Mouse (Mus musculus) limb, embryonic 14.5 days (tissue): ENCODE measurements around the gene Spop. TPM values are rescaled to one million over a fixed set of nuclear protein-coding genes. Genes with fewer than 3 reads are reported as not detected.
"Not testable (repeated sequence)": the region's sequence is repeated elsewhere in the genome, so short reads cannot be mapped to it uniquely, and the experiment has no call there.

Experiments
- ATAC-seq: fragments of 200-750 bp; cut with Nextera tagmentation; 2 replicates; pipeline ENCODE4 v1.8.0; 2017; ENCODE audit warnings: low read depth, moderate number of reproducible peaks, moderate TSS enrichment; ENCODE audit not compliant: low FRiP score
- DNase-seq: peaks from one replicate; pipeline ENCODE4 v3.0.0-alpha.2; 2015; ENCODE audit warnings: low spot score
- H3K27ac ChIP-seq: fragments of 300-500 bp; sonication (generic); replicated peaks from 2 replicates; pipeline ENCODE4 v1.5.1; 2014; ENCODE audit warnings: low read depth, mild to moderate bottlenecking, low read length, moderate library complexity, mixed read lengths
- H3K27me3 ChIP-seq: fragments of 300-500 bp; sonication (generic); 2 replicates; pipeline ENCODE4 v1.6.1; 2014; ENCODE audit warnings: low read length, mixed read lengths; ENCODE audit not compliant: control insufficient read depth, insufficient read depth
- H3K36me3 ChIP-seq: fragments of 300-500 bp; sonication (generic); 2 replicates; pipeline ENCODE4 v1.6.1; 2014; ENCODE audit warnings: mild to moderate bottlenecking, low read length, moderate library complexity, mixed read lengths; ENCODE audit not compliant: control insufficient read depth, insufficient read depth
- H3K4me1 ChIP-seq: fragments of 300-500 bp; sonication (generic); 2 replicates; pipeline ENCODE4 v1.6.1; 2014; ENCODE audit warnings: antibody characterized with exemption, low read length, mixed read lengths; ENCODE audit not compliant: control insufficient read depth, insufficient read depth
- H3K4me2 ChIP-seq: fragments of 300-500 bp; sonication (generic); replicated peaks from 2 replicates; pipeline ENCODE4 v1.6.1; 2014; ENCODE audit warnings: low read depth, mild to moderate bottlenecking, low read length, moderate library complexity; ENCODE audit not compliant: severe bottlenecking
- H3K4me3 ChIP-seq: fragments of 300-500 bp; sonication (generic); replicated peaks from 2 replicates; pipeline ENCODE4 v1.5.1; 2014; ENCODE audit warnings: low read length
- H3K9ac ChIP-seq: fragments of 300-500 bp; sonication (generic); 2 replicates; pipeline ENCODE4 v1.6.1; 2014; ENCODE audit warnings: mild to moderate bottlenecking, low read depth, low read length, moderate library complexity; ENCODE audit not compliant: severe bottlenecking
- H3K9me3 ChIP-seq: fragments of 300-500 bp; sonication (generic); 2 replicates; pipeline ENCODE4 v1.6.1; 2016; ENCODE audit warnings: low read length; ENCODE audit not compliant: control insufficient read depth
- POLR2A ChIP-seq: fragments of 200-500 bp; IDR thresholded peaks from 2 replicates; pipeline ENCODE4 v1.8.0; 2012; ENCODE audit warnings: inconsistent platforms, mild to moderate bottlenecking, moderate library complexity, borderline replicate concordance; ENCODE audit not compliant: insufficient read depth, insufficient read length; ENCODE audit errors: extremely low read depth
- WGBS: fragments of 180-500 bp; shearing (Covaris S2); extraction: QIAGEN DNeasy Blood & Tissue Kit; methylation state at CpG from one replicate; pipeline ENCODE4 v1.1.7; 2014; 5-methylcytosine and 5-hydroxymethylcytosine counted together
- polyA plus RNA-seq, 2 experiments: library from polyadenylated mRNA; depleted of rRNA in 1 of 2; stranded (reverse) in 1 of 2; unstranded in 1 of 2; fragments of >200 nt; fragmentation: Nextera tagmentation in 1 of 2; extraction: Ambion mirVana in 1 of 2; gene quantifications; 2 replicates each; pipeline versions ENCODE4 v1.2.1 to v1.2.3; 2012 to 2014

The Spop gene
- polyA plus RNA-seq, 2 experiments: 51.3 to 92.7 TPM

DNA sequence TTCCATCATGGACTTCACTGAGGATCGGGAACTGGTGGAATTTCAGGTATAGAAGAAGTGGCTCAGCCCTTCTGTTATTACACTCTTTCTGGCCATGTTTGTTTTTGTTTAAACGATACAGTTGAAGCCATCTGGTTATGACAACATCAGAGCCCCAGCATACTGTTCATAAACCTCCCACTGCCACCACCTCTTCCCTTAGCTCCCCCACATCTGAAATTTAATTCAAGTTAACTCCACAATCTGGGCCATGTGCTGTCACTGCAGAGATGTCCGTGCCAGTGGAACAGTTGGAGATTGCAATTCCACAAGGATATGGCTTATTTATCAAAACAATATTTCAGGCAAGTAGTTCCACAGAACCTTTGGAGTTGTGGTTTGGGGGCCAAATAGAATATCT is 80.5 kb downstream of the Spop start:
- 75% methylated on average over 3 of the region's 3 CpGs for WGBS
- Histone ChIP-seq H3K36me3 (peaks cover 57% of the 10 kb centered on the region), H3K4me2 (no peak overlapping the region), H3K27ac (no peak overlapping the region), H3K9ac (no peak overlapping the region), H3K9me3 (no peaks in the 10 kb centered on the region), H3K4me1 (no peaks in the 10 kb centered on the region), H3K27me3 (no peaks in the 10 kb centered on the region), H3K4me3 (no peak overlapping the region)
- no peak for DNase-seq
- no peak for ATAC-seq
- TF ChIP-seq POLR2A: no peak

DNA sequence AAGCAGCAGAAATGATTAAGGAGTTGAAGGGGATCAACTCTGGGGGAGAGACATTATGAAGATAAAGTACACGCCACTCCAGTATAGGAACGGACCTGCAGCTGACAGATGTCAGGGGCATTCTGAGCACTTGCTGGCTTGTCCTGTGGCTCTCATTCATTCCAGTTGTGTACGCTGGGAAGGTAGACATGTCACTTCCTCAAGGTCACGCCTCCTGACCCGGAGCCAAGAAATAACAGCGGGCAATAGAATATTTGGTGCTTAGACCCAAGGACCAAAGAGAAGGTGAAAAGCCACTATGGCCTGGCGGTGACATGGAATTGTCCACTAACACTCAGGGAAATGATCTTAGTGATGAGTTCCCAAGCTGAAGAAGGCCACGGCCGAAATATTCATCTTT is 82.0 kb downstream of the Spop start:
- no peaks in the 10 kb centered on the region for H3K4me1 ChIP-seq
- no peaks in the 10 kb centered on the region for H3K9me3 ChIP-seq
- no peak overlapping the region for H3K4me2 ChIP-seq
- no peak overlapping the region for H3K4me3 ChIP-seq
- peaks cover 42% of the 10 kb centered on the region for H3K36me3 ChIP-seq
- ATAC-seq: no peak
- TF ChIP-seq POLR2A: no peak
- H3K27ac ChIP-seq: no peak overlapping the region
- WGBS: 88% methylated on average over 9 of the region's 9 CpGs
- DNase-seq: no peak
- H3K27me3 ChIP-seq: no peaks in the 10 kb centered on the region
- no peak overlapping the region for H3K9ac ChIP-seq

DNA sequence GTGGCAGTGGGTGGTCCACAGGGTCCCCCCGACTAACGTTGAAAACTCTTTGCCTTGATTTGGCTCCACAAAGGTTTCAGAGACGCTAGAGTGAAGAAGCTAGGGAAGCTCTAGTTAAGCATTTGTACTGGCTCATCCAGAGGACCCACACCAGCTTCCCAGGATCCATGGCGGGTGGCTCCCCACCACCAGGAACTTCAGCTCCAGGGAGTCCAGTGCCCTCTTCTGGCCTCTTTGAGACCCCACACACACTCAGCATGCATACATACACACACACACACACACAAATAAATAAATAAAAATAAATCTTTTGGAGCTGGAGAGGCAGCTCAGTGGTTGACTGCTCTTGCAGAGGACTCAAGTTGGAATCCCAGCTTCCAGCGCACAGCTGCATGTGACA is 84.0 kb downstream of the Spop start:
- ATAC-seq (no peak), DNase-seq (no peak)
- Histone ChIP-seq H3K4me1 (no peaks in the 10 kb centered on the region), H3K4me3 (no peak overlapping the region), H3K9ac (no peak overlapping the region), H3K9me3 (no peaks in the 10 kb centered on the region), H3K36me3 (peaks cover 27% of the 10 kb centered on the region; the same call in 1 of the 2 replicates), H3K4me2 (no peak overlapping the region), H3K27me3 (no peaks in the 10 kb centered on the region), H3K27ac (no peak overlapping the region)
- TF ChIP-seq POLR2A: no peak
- whole genome bisulfite sequencing: 91% methylated on average over 5 of the region's 5 CpGs

DNA sequence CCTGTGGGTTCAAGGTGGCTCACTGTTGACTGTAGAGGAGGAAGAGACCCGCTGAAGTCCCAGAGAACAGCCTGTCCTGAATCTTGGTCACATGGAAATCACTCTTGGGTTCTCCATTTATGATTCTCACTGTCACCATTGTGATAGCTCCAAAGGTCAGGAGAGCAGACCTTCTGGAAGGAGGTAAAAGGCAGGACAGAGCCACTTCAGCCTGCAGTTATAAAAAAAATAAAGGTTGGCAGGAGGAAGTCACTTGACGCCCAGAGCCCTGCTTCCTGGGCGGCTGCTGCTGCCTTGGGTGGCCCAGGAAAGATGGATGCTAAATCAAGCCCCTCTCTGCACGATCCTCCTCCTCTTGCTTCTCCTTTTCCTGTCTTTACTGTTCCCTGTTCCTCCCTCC is 86.5 kb downstream of the Spop start:
- 51% methylated on average over 4 of the region's 4 CpGs for WGBS
- no peak overlapping the region for H3K27ac ChIP-seq
- DNase-seq: no peak
- ATAC-seq: no peak
- no peak overlapping the region for H3K4me2 ChIP-seq
- no peak overlapping the region for H3K9ac ChIP-seq
- H3K36me3 ChIP-seq: peaks cover 10% of the 10 kb centered on the region; the same call in 1 of the 2 replicates
- no peak for TF ChIP-seq POLR2A
- H3K9me3 ChIP-seq: no peaks in the 10 kb centered on the region
- no peaks in the 10 kb centered on the region for H3K27me3 ChIP-seq
- H3K4me1 ChIP-seq: 0 out of 2 replicates have a peak, but pooled peaks cover 2% of the 10 kb centered on the region
- H3K4me3 ChIP-seq: no peak overlapping the region

DNA sequence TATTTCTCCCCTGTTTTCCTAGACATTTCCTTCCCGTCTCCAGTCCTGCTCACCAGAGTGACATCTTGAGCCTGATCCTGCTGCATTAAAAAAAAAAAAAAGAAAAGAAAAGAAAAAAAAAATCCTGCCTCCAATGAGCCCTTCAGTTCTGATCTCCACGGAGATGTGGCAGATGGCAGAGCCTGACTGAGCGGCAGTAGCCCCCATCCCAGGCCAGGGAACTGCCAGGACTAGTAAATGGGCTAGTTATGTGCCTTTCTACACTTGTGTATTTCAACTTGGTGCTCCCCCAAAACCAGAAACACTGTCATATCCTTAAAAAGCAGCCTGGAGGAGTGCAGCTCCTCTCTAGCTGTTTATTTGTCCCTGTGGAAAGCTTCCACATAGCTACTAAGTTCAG is 87.0 kb downstream of the Spop start:
- no peak overlapping the region for H3K4me3 ChIP-seq
- no peak overlapping the region for H3K4me2 ChIP-seq
- peaks cover 6% of the 10 kb centered on the region; the same call in 1 of the 2 replicates for H3K36me3 ChIP-seq
- H3K9me3 ChIP-seq: no peaks in the 10 kb centered on the region
- H3K4me1 ChIP-seq: 0 out of 2 replicates have a peak, but pooled peaks cover 2% of the 10 kb centered on the region
- H3K27me3 ChIP-seq: no peaks in the 10 kb centered on the region
- no peak overlapping the region for H3K9ac ChIP-seq
- no peak for DNase-seq
- H3K27ac ChIP-seq: no peak overlapping the region
- no peak for ATAC-seq
- no peak for TF ChIP-seq POLR2A
- 54% methylated on average over 3 of the region's 3 CpGs for WGBS

DNA sequence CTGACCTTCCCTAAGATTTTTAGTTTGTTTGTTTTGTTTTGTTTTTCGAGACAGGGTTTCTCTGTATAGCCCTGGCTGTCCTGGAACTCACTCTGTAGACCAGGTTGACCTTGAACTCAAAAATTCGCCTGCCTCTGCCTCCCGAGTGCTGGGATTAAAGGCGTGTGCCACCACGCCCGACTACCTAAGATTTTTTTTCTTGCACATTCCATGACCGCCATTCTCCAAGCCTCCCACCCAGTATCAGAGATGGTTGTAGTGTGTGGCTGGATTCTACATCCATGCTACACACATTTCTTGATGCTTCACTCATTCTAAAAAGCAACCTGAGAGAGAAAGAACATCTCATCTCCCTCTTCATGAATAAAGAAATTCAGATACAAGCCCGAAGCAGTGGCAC is 87.9 kb downstream of the Spop start:
- H3K4me2 ChIP-seq, H3K9ac ChIP-seq, H3K27ac ChIP-seq, DNase-seq, H3K9me3 ChIP-seq, H3K36me3 ChIP-seq, H3K4me1 ChIP-seq, H3K27me3 ChIP-seq, ATAC-seq, H3K4me3 ChIP-seq: not testable (repeated sequence)
- 83% methylated on average over 8 of the region's 8 CpGs for WGBS
